Mouse (Mus musculus): Measurements from ENCODE around the gene Chd3. TPM values are rescaled to one million over a fixed set of nuclear protein-coding genes. Genes with fewer than 3 reads are reported as not detected.

The Chd3 gene
- polyA plus RNA-seq, 1 experiment from 2014 or later: 5.7 TPM

- peaks cover 43% of the 10 kb centered on the region for H3K27me3 ChIP-seq (ENCODE audit: control insufficient read depth, insufficient read depth, low read depth, low read length)
- H3K9ac ChIP-seq (ENCODE audit: low read depth, low read length): peak overlapping the region; percentile 53; the same call in 1 of the 2 replicates
- H3K4me1 ChIP-seq (ENCODE audit: control insufficient read depth, low read depth, low read length): peaks cover 32% of the 10 kb centered on the region
- no peaks in the 10 kb centered on the region for H3K9me3 ChIP-seq (replicated peaks; ENCODE audit: control insufficient read depth, low read length)
- peak overlapping the region; percentile 89 for H3K4me2 ChIP-seq (ENCODE audit: low read depth, low read length)
- H3K36me3 ChIP-seq (ENCODE audit: control insufficient read depth, insufficient read depth): no peaks in the 10 kb centered on the region
- no peak overlapping the region; the same call in 1 of the 2 replicates for H3K4me3 ChIP-seq (ENCODE audit: low read depth, low read length)
- no peak for ATAC-seq (ENCODE audit: low read depth)
- 44% methylated on average over 6 of the region's 6 CpGs for WGBS (ENCODE audit: insufficient replicate concordance)
- peak overlapping the region; percentile 58 for H3K27ac ChIP-seq (ENCODE audit: low read length)
These were observed 3.5 kb downstream of the Chd3 start for GRCm38 (mm10) chr11:69365722-69366121.

GRCm38 (mm10) chr11:69364910-69365309 lies 4.3 kb downstream of the Chd3 start:
- H3K4me2 ChIP-seq (ENCODE audit: low read depth, low read length): peak overlapping the region; percentile 10; the same call in 1 of the 2 replicates
- WGBS (ENCODE audit: insufficient replicate concordance): 25% methylated on average over 6 of the region's 6 CpGs
- H3K4me3 ChIP-seq (ENCODE audit: low read depth, low read length): peak overlapping the region; percentile 14
- peak overlapping the region; percentile 59 for H3K27ac ChIP-seq (ENCODE audit: low read length)
- H3K27me3 ChIP-seq (ENCODE audit: control insufficient read depth, insufficient read depth, low read depth, low read length): peaks cover 39% of the 10 kb centered on the region
- no peaks in the 10 kb centered on the region for H3K36me3 ChIP-seq (ENCODE audit: control insufficient read depth, insufficient read depth)
- no peaks in the 10 kb centered on the region for H3K9me3 ChIP-seq (replicated peaks; ENCODE audit: control insufficient read depth, low read length)
- no peak overlapping the region for H3K9ac ChIP-seq (ENCODE audit: low read depth, low read length)
- peak; percentile 63 for ATAC-seq (ENCODE audit: low read depth)
- peaks cover 30% of the 10 kb centered on the region for H3K4me1 ChIP-seq (ENCODE audit: control insufficient read depth, low read depth, low read length)

- WGBS (ENCODE audit: insufficient replicate concordance): 49% methylated on average over 8 of the region's 8 CpGs
- ATAC-seq (ENCODE audit: low read depth): peak; percentile 55
- Histone ChIP-seq H3K36me3 (ENCODE audit: control insufficient read depth, insufficient read depth) (no peaks in the 10 kb centered on the region), H3K4me2 (ENCODE audit: low read depth, low read length) (peak overlapping the region; percentile 10; the same call in 1 of the 2 replicates), H3K9ac (ENCODE audit: low read depth, low read length) (no peak overlapping the region), H3K27me3 (ENCODE audit: control insufficient read depth, insufficient read depth, low read depth, low read length) (peaks cover 34% of the 10 kb centered on the region), H3K27ac (ENCODE audit: low read length) (peak overlapping the region; percentile 59), H3K4me1 (ENCODE audit: control insufficient read depth, low read depth, low read length) (peaks cover 30% of the 10 kb centered on the region), H3K4me3 (ENCODE audit: low read depth, low read length) (peak overlapping the region; percentile 14), H3K9me3 (replicated peaks; ENCODE audit: control insufficient read depth, low read length) (no peaks in the 10 kb centered on the region)
These were observed 4.8 kb downstream of the Chd3 start for GRCm38 (mm10) chr11:69364376-69364775.

- Histone ChIP-seq H3K4me2 (ENCODE audit: low read depth, low read length) (no peak overlapping the region), H3K36me3 (ENCODE audit: control insufficient read depth, insufficient read depth) (no peaks in the 10 kb centered on the region), H3K4me1 (ENCODE audit: control insufficient read depth, low read depth, low read length) (peaks cover 21% of the 10 kb centered on the region), H3K9me3 (replicated peaks; ENCODE audit: control insufficient read depth, low read length) (no peaks in the 10 kb centered on the region), H3K4me3 (ENCODE audit: low read depth, low read length) (no peak overlapping the region), H3K27me3 (ENCODE audit: control insufficient read depth, insufficient read depth, low read depth, low read length) (peaks cover 17% of the 10 kb centered on the region), H3K9ac (ENCODE audit: low read depth, low read length) (no peak overlapping the region), H3K27ac (ENCODE audit: low read length) (no peak overlapping the region)
- ATAC-seq (ENCODE audit: low read depth): no peak
- 88% methylated on average over 2 of the region's 2 CpGs for WGBS (ENCODE audit: insufficient replicate concordance)
These were observed 6.7 kb downstream of the Chd3 start for GRCm38 (mm10) chr11:69362479-69362878.

- H3K9ac ChIP-seq (ENCODE audit: low read depth, low read length): no peak overlapping the region
- H3K36me3 ChIP-seq (ENCODE audit: control insufficient read depth, insufficient read depth): no peaks in the 10 kb centered on the region
- H3K4me1 ChIP-seq (ENCODE audit: control insufficient read depth, low read depth, low read length): peaks cover 17% of the 10 kb centered on the region
- WGBS (ENCODE audit: insufficient replicate concordance): 82% methylated on average over 7 of the region's 7 CpGs
- no peaks in the 10 kb centered on the region for H3K9me3 ChIP-seq (replicated peaks; ENCODE audit: control insufficient read depth, low read length)
- no peak overlapping the region for H3K4me3 ChIP-seq (ENCODE audit: low read depth, low read length)
- H3K4me2 ChIP-seq (ENCODE audit: low read depth, low read length): no peak overlapping the region
- H3K27me3 ChIP-seq (ENCODE audit: control insufficient read depth, insufficient read depth, low read depth, low read length): peaks cover 12% of the 10 kb centered on the region
- no peak overlapping the region for H3K27ac ChIP-seq (ENCODE audit: low read length)
- ATAC-seq (ENCODE audit: low read depth): no peak
These were observed 7.2 kb downstream of the Chd3 start for GRCm38 (mm10) chr11:69362021-69362420.

- Histone ChIP-seq H3K9me3 (replicated peaks; ENCODE audit: control insufficient read depth, low read length) (no peaks in the 10 kb centered on the region), H3K9ac (ENCODE audit: low read depth, low read length) (no peak overlapping the region), H3K4me1 (ENCODE audit: control insufficient read depth, low read depth, low read length) (no peaks in the 10 kb centered on the region), H3K36me3 (ENCODE audit: control insufficient read depth, insufficient read depth) (0 out of 2 replicates have a peak, but pooled peaks cover 3% of the 10 kb centered on the region), H3K4me2 (ENCODE audit: low read depth, low read length) (no peak overlapping the region), H3K27me3 (ENCODE audit: control insufficient read depth, insufficient read depth, low read depth, low read length) (no peaks in the 10 kb centered on the region), H3K27ac (ENCODE audit: low read length) (no peak overlapping the region), H3K4me3 (ENCODE audit: low read depth, low read length) (no peak overlapping the region)
- WGBS (ENCODE audit: insufficient replicate concordance): 76% methylated on average over 12 of the region's 12 CpGs
- no peak for ATAC-seq (ENCODE audit: low read depth)
These were observed 11.5 kb downstream of the Chd3 start for GRCm38 (mm10) chr11:69357690-69358089.

GRCm38 (mm10) chr11:69356544-69356943 lies 12.7 kb downstream of the Chd3 start:
- ATAC-seq (ENCODE audit: low read depth): no peak
- H3K9me3 ChIP-seq (replicated peaks; ENCODE audit: control insufficient read depth, low read length): no peaks in the 10 kb centered on the region
- H3K4me2 ChIP-seq (ENCODE audit: low read depth, low read length): no peak overlapping the region
- whole genome bisulfite sequencing (ENCODE audit: insufficient replicate concordance): 78% methylated on average over 5 of the region's 5 CpGs
- no peaks in the 10 kb centered on the region for H3K4me1 ChIP-seq (ENCODE audit: control insufficient read depth, low read depth, low read length)
- H3K9ac ChIP-seq (ENCODE audit: low read depth, low read length): no peak overlapping the region
- no peak overlapping the region for H3K4me3 ChIP-seq (ENCODE audit: low read depth, low read length)
- H3K27ac ChIP-seq (ENCODE audit: low read length): no peak overlapping the region
- 0 out of 2 replicates have a peak, but pooled peaks cover 3% of the 10 kb centered on the region for H3K36me3 ChIP-seq (ENCODE audit: control insufficient read depth, insufficient read depth)
- H3K27me3 ChIP-seq (ENCODE audit: control insufficient read depth, insufficient read depth, low read depth, low read length): no peaks in the 10 kb centered on the region

- H3K27me3 ChIP-seq (ENCODE audit: control insufficient read depth, insufficient read depth, low read depth, low read length): peaks cover under 1% of the 10 kb centered on the region
- 83% methylated on average over 26 of the region's 26 CpGs for WGBS (ENCODE audit: insufficient replicate concordance)
- H3K4me1 ChIP-seq (ENCODE audit: control insufficient read depth, low read depth, low read length): no peaks in the 10 kb centered on the region
- ATAC-seq (ENCODE audit: low read depth): no peak
- H3K9ac ChIP-seq (ENCODE audit: low read depth, low read length): no peak overlapping the region
- H3K4me2 ChIP-seq (ENCODE audit: low read depth, low read length): no peak overlapping the region
- H3K9me3 ChIP-seq (replicated peaks; ENCODE audit: control insufficient read depth, low read length): no peaks in the 10 kb centered on the region
- H3K36me3 ChIP-seq (ENCODE audit: control insufficient read depth, insufficient read depth): no peaks in the 10 kb centered on the region; the same call in 1 of the 2 replicates
- H3K4me3 ChIP-seq (ENCODE audit: low read depth, low read length): no peak overlapping the region
- H3K27ac ChIP-seq (ENCODE audit: low read length): no peak overlapping the region
These were observed 22.8 kb downstream of the Chd3 start for GRCm38 (mm10) chr11:69346441-69346840.

- peaks cover 29% of the 10 kb centered on the region for H3K27me3 ChIP-seq (ENCODE audit: control insufficient read depth, insufficient read depth, low read depth, low read length)
- peak; percentile 64 for ATAC-seq (ENCODE audit: low read depth)
- WGBS (ENCODE audit: insufficient replicate concordance): 3% methylated on average over 99 of the region's 99 CpGs
These were observed 28.8 kb downstream of the Chd3 start, which contains the start of gene Rnf227 for GRCm38 (mm10) chr11:69340161-69341131. Rnf227 (plus strand) TSS chr11:69340461.

More at GRCm38 (mm10) chr11:69340161-69341131, 28.8 kb downstream of the Chd3 start, which contains the start of gene Rnf227:
- Histone ChIP-seq H3K4me1 (ENCODE audit: control insufficient read depth, low read depth, low read length) (peaks cover 12% of the 10 kb centered on the region), H3K4me2 (ENCODE audit: low read depth, low read length) (peak within 1 kb of the TSS; percentile 78), H3K27ac (ENCODE audit: low read length) (no peak within 1 kb of the TSS), H3K36me3 (ENCODE audit: control insufficient read depth, insufficient read depth) (no peaks in the 10 kb centered on the region), H3K4me3 (ENCODE audit: low read depth, low read length) (peak within 1 kb of the TSS; percentile 56), H3K9ac (ENCODE audit: low read depth, low read length) (peak within 1 kb of the TSS; percentile 30; the same call in 1 of the 2 replicates), H3K9me3 (replicated peaks; ENCODE audit: control insufficient read depth, low read length) (no peaks in the 10 kb centered on the region)

All from liver, embryonic 16.5 days (tissue).